Mouse (Mus musculus): ENCODE measurements at regions not wholly inside any gene's neighbourhood (a gene's known extent, or its start where the extent isn't known, plus 50 kb on each side); places are given as distances from the start of the nearest gene placed in this dataset.
"Not testable (repeated sequence)": the region's sequence is repeated elsewhere in the genome, so short reads cannot be mapped to it uniquely, and the experiment has no call there.

GRCm38 (mm10) chr4:23567827-23568226, 928.4 kb upstream of the Mms22l start:
- DNase-seq (ENCODE audit: low spot score in 2 of 2): no peak

- no peak for DNase-seq (ENCODE audit: low spot score in 2 of 2)
These were observed 923.2 kb upstream of the Mms22l start for GRCm38 (mm10) chr4:23573013-23573412.

GRCm38 (mm10) chr4:23587412-23587811, 908.8 kb upstream of the Mms22l start:
- no peak for DNase-seq (ENCODE audit: low spot score in 2 of 2)

- DNase-seq (ENCODE audit: low spot score in 2 of 2): no peak
These were observed 905.4 kb upstream of the Mms22l start for GRCm38 (mm10) chr4:23590883-23591282.

GRCm38 (mm10) chr4:23591593-23591992, 904.7 kb upstream of the Mms22l start:
- DNase-seq (ENCODE audit: low spot score in 2 of 2): no peak

- DNase-seq (ENCODE audit: low spot score in 2 of 2): no peak
These were observed 896.2 kb upstream of the Mms22l start for GRCm38 (mm10) chr4:23600070-23600469.

GRCm38 (mm10) chr4:23601426-23602293, 894.6 kb upstream of the Mms22l start:
- DNase-seq (ENCODE audit: low spot score in 2 of 2): no peak

GRCm38 (mm10) chr4:23602294-23602932, 893.8 kb upstream of the Mms22l start:
- no peak for DNase-seq (ENCODE audit: low spot score in 2 of 2)

- no peak for DNase-seq (ENCODE audit: low spot score in 2 of 2)
These were observed 888.9 kb upstream of the Mms22l start for GRCm38 (mm10) chr4:23607348-23607747.

- no peak for DNase-seq (ENCODE audit: low spot score in 2 of 2)
These were observed 875.0 kb upstream of the Mms22l start for GRCm38 (mm10) chr4:23621208-23621607.

GRCm38 (mm10) chr4:23622231-23622630, 874.0 kb upstream of the Mms22l start:
- DNase-seq (ENCODE audit: low spot score in 2 of 2): no peak

GRCm38 (mm10) chr4:23636231-23636928, 859.9 kb upstream of the Mms22l start:
- DNase-seq (ENCODE audit: low spot score in 2 of 2): no peak

GRCm38 (mm10) chr4:23636929-23637235, 859.4 kb upstream of the Mms22l start:
- no peak for DNase-seq (ENCODE audit: low spot score in 2 of 2)

GRCm38 (mm10) chr4:23656671-23657070, 839.6 kb upstream of the Mms22l start:
- DNase-seq (ENCODE audit: low spot score in 2 of 2): not testable (repeated sequence)

- DNase-seq (ENCODE audit: low spot score in 2 of 2): no peak
These were observed 827.4 kb upstream of the Mms22l start for GRCm38 (mm10) chr4:23668896-23669295.

GRCm38 (mm10) chr4:23703626-23704025, 792.6 kb upstream of the Mms22l start:
- no peak for DNase-seq (ENCODE audit: low spot score in 2 of 2)

- DNase-seq (ENCODE audit: low spot score in 2 of 2): no peak
These were observed 785.5 kb upstream of the Mms22l start for GRCm38 (mm10) chr4:23710716-23711115.

GRCm38 (mm10) chr4:23713781-23714415, 782.4 kb upstream of the Mms22l start:
- DNase-seq (ENCODE audit: low spot score in 2 of 2): no peak

- no peak for DNase-seq (ENCODE audit: low spot score in 2 of 2)
These were observed 768.4 kb upstream of the Mms22l start for GRCm38 (mm10) chr4:23727846-23728245.

- no peak for DNase-seq (ENCODE audit: low spot score in 2 of 2)
These were observed 763.8 kb upstream of the Mms22l start for GRCm38 (mm10) chr4:23732471-23732870.

GRCm38 (mm10) chr4:23744079-23744478, 752.2 kb upstream of the Mms22l start:
- DNase-seq (ENCODE audit: low spot score in 2 of 2): no peak

- no peak for DNase-seq (ENCODE audit: low spot score in 2 of 2)
These were observed 738.2 kb upstream of the Mms22l start for GRCm38 (mm10) chr4:23758005-23758404.
